Mouse (Mus musculus) forebrain, embryonic 13.5 days (tissue): ENCODE data around the gene Ptgir. TPM values are rescaled to one million over a fixed set of nuclear protein-coding genes. Genes with fewer than 3 reads are reported as not detected.

ENCODE experiments used
- ATAC-seq: fragments of 200-750 bp; cut with Nextera tagmentation; 2 replicates; pipeline ENCODE4 v1.8.0; 2017
- H3K27ac ChIP-seq: fragments of 300-500 bp; sonication (generic); 2 replicates; pipeline ENCODE4 v1.5.1; 2015; ENCODE audit warnings: inconsistent platforms, mild to moderate bottlenecking, moderate library complexity
- H3K27me3 ChIP-seq: fragments of 300-500 bp; sonication (generic); 2 replicates; pipeline ENCODE4 v1.6.1; 2015; ENCODE audit warnings: mild to moderate bottlenecking, inconsistent platforms
- H3K36me3 ChIP-seq: fragments of 300-500 bp; sonication (generic); 2 replicates; pipeline ENCODE4 v1.6.1; 2015; ENCODE audit warnings: mild to moderate bottlenecking, inconsistent platforms; ENCODE audit not compliant: poor library complexity, severe bottlenecking
- H3K4me1 ChIP-seq: fragments of 300-500 bp; sonication (generic); 2 replicates; pipeline ENCODE4 v1.6.1; 2015; ENCODE audit warnings: inconsistent platforms
- H3K4me2 ChIP-seq: fragments of 300-500 bp; sonication (generic); 2 replicates; pipeline ENCODE4 v1.6.1; 2015; ENCODE audit warnings: inconsistent platforms, mild to moderate bottlenecking, moderate library complexity
- H3K4me3 ChIP-seq: fragments of 300-500 bp; sonication (generic); 2 replicates; pipeline ENCODE4 v1.5.1; 2015; ENCODE audit warnings: mild to moderate bottlenecking, inconsistent platforms
- H3K9ac ChIP-seq: fragments of 300-500 bp; sonication (generic); 2 replicates; pipeline ENCODE4 v1.6.1; 2015; ENCODE audit warnings: mild to moderate bottlenecking, inconsistent platforms
- H3K9me3 ChIP-seq: fragments of 300-500 bp; sonication (generic); replicated peaks from 2 replicates; pipeline ENCODE4 v1.6.1; 2016; ENCODE audit warnings: inconsistent platforms
- WGBS: fragments of 180-500 bp; shearing (Covaris S2); methylation state at CpG from one replicate; pipeline ENCODE4 v1.1.7; 2015; 5-methylcytosine and 5-hydroxymethylcytosine counted together
- polyA plus RNA-seq: library from polyadenylated mRNA; unstranded; fragments of >200 nt; fragmentation: Nextera tagmentation; extraction: Ambion mirVana; gene quantifications from 2 replicates; pipeline ENCODE4 v1.2.1, GENCODE M21; 2015

Ptgir gene
- polyA plus RNA-seq, 1 experiment from 2014 or later, result 0.14 TPM

- Histone ChIP-seq H3K4me3 (no peak overlapping the region), H3K27me3 (no peaks in the 10 kb centered on the region), H3K36me3 (no peaks in the 10 kb centered on the region), H3K9me3 (no peaks in the 10 kb centered on the region), H3K4me1 (peaks cover 32% of the 10 kb centered on the region), H3K9ac (no peak overlapping the region; the same call in 1 of the 2 replicates), H3K4me2 (peak overlapping the region; percentile 20; the same call in 1 of the 2 replicates), H3K27ac (peak overlapping the region; percentile 59)
- peak; percentile 61 for ATAC-seq
- WGBS, result 25% methylated on average over 14 of the region's 14 CpGs
These were observed 26.7 kb downstream of the Ptgir start for GRCm38 (mm10) chr7:16932704-16933577.

GRCm38 (mm10) chr7:16937312-16937711 lies 31.0 kb downstream of the Ptgir start:
- no peak overlapping the region for H3K4me2 ChIP-seq
- peaks cover 57% of the 10 kb centered on the region for H3K4me1 ChIP-seq

GRCm38 (mm10) chr7:16938117-16938791 lies 32.0 kb downstream of the Ptgir start:
- 61% methylated on average over 17 of the region's 17 CpGs for WGBS
- Histone ChIP-seq H3K4me2 (peak overlapping the region; percentile 36), H3K36me3 (no peaks in the 10 kb centered on the region), H3K27ac (peak overlapping the region; percentile 85), H3K4me1 (peaks cover 53% of the 10 kb centered on the region), H3K27me3 (no peaks in the 10 kb centered on the region), H3K9me3 (no peaks in the 10 kb centered on the region), H3K9ac (no peak overlapping the region), H3K4me3 (no peak overlapping the region)
- peak; percentile 90 for ATAC-seq

More at GRCm38 (mm10) chr7:16937312-16937711, 31.0 kb downstream of the Ptgir start:
- no peaks in the 10 kb centered on the region for H3K27me3 ChIP-seq
- H3K9me3 ChIP-seq, result no peaks in the 10 kb centered on the region
- no peak overlapping the region for H3K9ac ChIP-seq
- WGBS, result 53% methylated on average over 4 of the region's 4 CpGs
- no peaks in the 10 kb centered on the region for H3K36me3 ChIP-seq
- no peak for ATAC-seq
- no peak overlapping the region for H3K4me3 ChIP-seq
- H3K27ac ChIP-seq, result no peak overlapping the region

GRCm38 (mm10) chr7:16940292-16940691 lies 34.0 kb downstream of the Ptgir start:
- no peak for ATAC-seq
- H3K4me3 ChIP-seq, result no peak overlapping the region
- no peak overlapping the region for H3K9ac ChIP-seq
- peaks cover 61% of the 10 kb centered on the region for H3K4me1 ChIP-seq
- no peak overlapping the region for H3K4me2 ChIP-seq
- H3K36me3 ChIP-seq, result no peaks in the 10 kb centered on the region
- H3K9me3 ChIP-seq, result no peaks in the 10 kb centered on the region
- WGBS, result 43% methylated on average over 7 of the region's 7 CpGs
- H3K27ac ChIP-seq, result peak overlapping the region; percentile 75
- peaks cover 3% of the 10 kb centered on the region for H3K27me3 ChIP-seq

GRCm38 (mm10) chr7:16942861-16943260 lies 36.6 kb downstream of the Ptgir start:
- H3K4me3 ChIP-seq, result no peak overlapping the region
- H3K9me3 ChIP-seq, result no peaks in the 10 kb centered on the region
- peak overlapping the region; percentile 92 for H3K27ac ChIP-seq
- H3K4me2 ChIP-seq, result no peak overlapping the region
- peaks cover 82% of the 10 kb centered on the region for H3K4me1 ChIP-seq
- 40% methylated on average over 4 of the region's 4 CpGs for WGBS
- H3K9ac ChIP-seq, result no peak overlapping the region
- ATAC-seq, result no peak
- no peaks in the 10 kb centered on the region for H3K36me3 ChIP-seq
- peaks cover 25% of the 10 kb centered on the region for H3K27me3 ChIP-seq

GRCm38 (mm10) chr7:16944061-16944807 lies 37.9 kb downstream of the Ptgir start, which contains the start of gene Pnmal2:
Gene Pnmal2 (plus strand): TSS chr7:16944682.
- Histone ChIP-seq H3K27ac (peak within 1 kb of the TSS; percentile 92), H3K36me3 (no peaks in the 10 kb centered on the region), H3K27me3 (peaks cover 39% of the 10 kb centered on the region), H3K4me1 (peaks cover 82% of the 10 kb centered on the region), H3K4me2 (peak within 1 kb of the TSS; percentile 86), H3K9me3 (no peaks in the 10 kb centered on the region), H3K9ac (peak within 1 kb of the TSS; percentile 84), H3K4me3 (peak within 1 kb of the TSS; percentile 64)
- peak; percentile 93 for ATAC-seq
- WGBS, result 13% methylated on average over 35 of the region's 36 CpGs

GRCm38 (mm10) chr7:16944808-16945315 lies 38.6 kb downstream of the Ptgir start:
- Histone ChIP-seq H3K9ac (peak overlapping the region; percentile 84), H3K9me3 (no peaks in the 10 kb centered on the region), H3K4me3 (peak overlapping the region; percentile 64), H3K27me3 (peaks cover 44% of the 10 kb centered on the region), H3K36me3 (no peaks in the 10 kb centered on the region), H3K4me2 (peak overlapping the region; percentile 86), H3K4me1 (peaks cover 83% of the 10 kb centered on the region), H3K27ac (peak overlapping the region; percentile 92)
- ATAC-seq, result peak; percentile 46; the same call in 1 of the 2 replicates
- WGBS, result 1% methylated on average over 22 of the region's 22 CpGs

- no peaks in the 10 kb centered on the region for H3K36me3 ChIP-seq
- H3K4me3 ChIP-seq, result peak overlapping the region; percentile 64
- no peak for ATAC-seq
- H3K27me3 ChIP-seq, result peaks cover 44% of the 10 kb centered on the region
- H3K4me2 ChIP-seq, result peak overlapping the region; percentile 86
- H3K9ac ChIP-seq, result peak overlapping the region; percentile 84
- 12% methylated on average over 17 of the region's 17 CpGs for WGBS
- no peaks in the 10 kb centered on the region for H3K9me3 ChIP-seq
- peaks cover 83% of the 10 kb centered on the region for H3K4me1 ChIP-seq
- H3K27ac ChIP-seq, result peak overlapping the region; percentile 92
These were observed 39.1 kb downstream of the Ptgir start for GRCm38 (mm10) chr7:16945419-16945818.

GRCm38 (mm10) chr7:16946441-16947348 lies 40.4 kb downstream of the Ptgir start:
- H3K9ac ChIP-seq, result peak overlapping the region; percentile 84
- H3K4me2 ChIP-seq, result peak overlapping the region; percentile 86
- H3K36me3 ChIP-seq, result no peaks in the 10 kb centered on the region
- peaks cover 44% of the 10 kb centered on the region for H3K27me3 ChIP-seq
- H3K4me1 ChIP-seq, result peaks cover 78% of the 10 kb centered on the region
- ATAC-seq, result no peak
- H3K27ac ChIP-seq, result peak overlapping the region; percentile 80
- H3K4me3 ChIP-seq, result peak overlapping the region; percentile 64
- H3K9me3 ChIP-seq, result no peaks in the 10 kb centered on the region
- WGBS, result 2% methylated on average over 52 of the region's 53 CpGs

GRCm38 (mm10) chr7:16947349-16947895 lies 41.1 kb downstream of the Ptgir start:
- Histone ChIP-seq H3K9ac (peak overlapping the region; percentile 84), H3K9me3 (no peaks in the 10 kb centered on the region), H3K4me1 (peaks cover 78% of the 10 kb centered on the region), H3K27ac (peak overlapping the region; percentile 80), H3K4me2 (peak overlapping the region; percentile 86), H3K27me3 (peaks cover 44% of the 10 kb centered on the region), H3K36me3 (no peaks in the 10 kb centered on the region), H3K4me3 (peak overlapping the region; percentile 64)
- no peak for ATAC-seq
- WGBS, result 13% methylated on average over 22 of the region's 22 CpGs
